Comparison of ENCODE assay signal across 8 mouse cellular contexts in genomic region chr16:34573151-34573802, GRCm38 (mm10). TPM values are rescaled to one million over a fixed set of nuclear protein-coding genes. Genes with fewer than 3 reads are reported as not detected.
DNase-seq lines count a peak whose midpoint lies in the region; ATAC-seq and TF ChIP-seq lines count a peak whose summit lies in the region.

Kalrn (minus strand) TSS chr16:34573532.

- no peaks in the 10 kb centered on the region for H3K27me3 ChIP-seq in Patski
- no peaks in the 10 kb centered on the region for H3K27me3 ChIP-seq in hindbrain, embryonic 13.5 days
- peaks cover 2% of the 10 kb centered on the region; the same call in 1 of the 2 replicates for H3K27me3 ChIP-seq in lung, postnatal 0 days (replicated peaks; ENCODE audit: insufficient read depth, low read length)

- in situ Hi-C loops in Patski (cut with MboI; ENCODE audit: low pct_unique_long_range_greater_than_20kb), result loop anchor here (5.0 to 25.0 kb wide), 2 partner anchors 36 to 711 kb away; no protein-coding TSS in a partner anchor

- no peaks in the 10 kb centered on the region for H3K9me3 ChIP-seq in hindbrain, embryonic 13.5 days
- no peaks in the 10 kb centered on the region for H3K9me3 ChIP-seq in lung, postnatal 0 days (ENCODE audit: low read length)

- no peaks in the 10 kb centered on the region for H3K36me3 ChIP-seq in hindbrain, embryonic 13.5 days
- no peaks in the 10 kb centered on the region for H3K36me3 ChIP-seq in lung, postnatal 0 days (ENCODE audit: insufficient read depth, low read length)

- POLR2A ChIA-PET in Patski (lab: Charles Lee), result interaction anchor here (0.6 to 1.7 kb wide), 4 partner anchors 13 to 242 kb away, joined by 3 to 11 read pairs (median 3); no protein-coding TSS in a partner anchor

- peaks cover 43% of the 10 kb centered on the region for H3K4me1 ChIP-seq in hindbrain, embryonic 13.5 days (replicated peaks)
- peaks cover 3% of the 10 kb centered on the region; the same call in 1 of the 2 replicates for H3K4me1 ChIP-seq in lung, postnatal 0 days (ENCODE audit: insufficient read depth, low read depth, low read length)

- 0% methylated on average over 65 of the region's 84 CpGs for WGBS in hindbrain, embryonic 13.5 days
- WGBS in lung, postnatal 0 days, result under 1% methylated on average over 21 of the region's 84 CpGs

- DNase-seq in Patski (ENCODE audit: low read depth, low spot score), result no peak
- DNase-seq in cerebellum, adult 9-11 months, result peak; percentile 84
- peak; percentile 75 to 82 for DNase-seq in frontal cortex, postnatal 25 days (ENCODE audit: low spot score in 2 of 2)
- peak; percentile 93 to 95 for DNase-seq in layer of hippocampus, postnatal 10 days (ENCODE audit: low spot score in 2 of 2)
- peak; percentile 96 for DNase-seq in lung, postnatal 0 days (ENCODE audit: low spot score)
- DNase-seq in retina, embryonic 14.5 days (ENCODE audit: low spot score), result peak; percentile 90
- peak; percentile 83 for DNase-seq in urinary bladder, adult 2 months (ENCODE audit: low spot score)

- H3K9ac ChIP-seq in hindbrain, embryonic 13.5 days, result peak within 1 kb of the TSS; percentile 98
- H3K9ac ChIP-seq in lung, postnatal 0 days (replicated peaks; ENCODE audit: low read depth), result peak within 1 kb of the TSS; percentile 55

- peak; percentile 90 for ATAC-seq in Patski
- peak; percentile 93 for ATAC-seq in hindbrain, embryonic 13.5 days (ENCODE audit: low FRiP score)
- ATAC-seq in lung, postnatal 0 days, result peak; percentile 97

- H3K27ac ChIP-seq in hindbrain, embryonic 13.5 days, result peak within 1 kb of the TSS; percentile 99
- peak within 1 kb of the TSS; percentile 73 for H3K27ac ChIP-seq in lung, postnatal 0 days (ENCODE audit: low read length)

- peak within 1 kb of the TSS; percentile 91 for H3K4me3 ChIP-seq in hindbrain, embryonic 13.5 days
- H3K4me3 ChIP-seq in lung, postnatal 0 days (ENCODE audit: low read depth, low read length), result peak within 1 kb of the TSS; percentile 79

- no peak for TF ChIP-seq EP300 in lung, postnatal 0 days (IDR thresholded peaks at IDR 0.05)

- CTCF ChIA-PET in Patski (lab: Charles Lee), result interaction anchor here (0.8 to 2.6 kb wide), 6 partner anchors 13 to 40 kb away, joined by 3 to 11 read pairs (median 3); no protein-coding TSS in a partner anchor

- H3K4me2 ChIP-seq in hindbrain, embryonic 13.5 days, result peak within 1 kb of the TSS; percentile 93
- peak within 1 kb of the TSS; percentile 97 for H3K4me2 ChIP-seq in lung, postnatal 0 days (replicated peaks; ENCODE audit: low read depth, low read length)

- TF ChIP-seq CTCF in Patski (IDR thresholded peaks at IDR 0.05), result no peak
- peak; percentile 79 for TF ChIP-seq CTCF in lung, postnatal 0 days (IDR thresholded peaks at IDR 0.05)

RNA-seq across cellular contexts. Expression of gene Kalrn, which starts in this region (rescaled TPM):
- polyA plus RNA-seq in Patski (2021), result 25.1 TPM
- 31.5 and 31.6 TPM in 2 replicates for polyA plus RNA-seq in hindbrain, embryonic 13.5 days (2015; fragmentation: Nextera tagmentation; extraction: Ambion mirVana)
- 100 to 1,000 TPM; 312 to 341 TPM for total RNA-seq in layer of hippocampus, postnatal 10 days (2021)
- polyA plus RNA-seq in lung, postnatal 0 days (2015; fragmentation: Nextera tagmentation; extraction: Ambion mirVana), result 12.7 and 13.6 TPM in 2 replicates
- 8.4 and 11.4 TPM in 2 replicates for polyA plus RNA-seq in urinary bladder, adult 2 months (2012; rRNA removed)
